Mouse (Mus musculus): ENCODE data around the gene Smim26.

The Smim26 gene

DNA sequence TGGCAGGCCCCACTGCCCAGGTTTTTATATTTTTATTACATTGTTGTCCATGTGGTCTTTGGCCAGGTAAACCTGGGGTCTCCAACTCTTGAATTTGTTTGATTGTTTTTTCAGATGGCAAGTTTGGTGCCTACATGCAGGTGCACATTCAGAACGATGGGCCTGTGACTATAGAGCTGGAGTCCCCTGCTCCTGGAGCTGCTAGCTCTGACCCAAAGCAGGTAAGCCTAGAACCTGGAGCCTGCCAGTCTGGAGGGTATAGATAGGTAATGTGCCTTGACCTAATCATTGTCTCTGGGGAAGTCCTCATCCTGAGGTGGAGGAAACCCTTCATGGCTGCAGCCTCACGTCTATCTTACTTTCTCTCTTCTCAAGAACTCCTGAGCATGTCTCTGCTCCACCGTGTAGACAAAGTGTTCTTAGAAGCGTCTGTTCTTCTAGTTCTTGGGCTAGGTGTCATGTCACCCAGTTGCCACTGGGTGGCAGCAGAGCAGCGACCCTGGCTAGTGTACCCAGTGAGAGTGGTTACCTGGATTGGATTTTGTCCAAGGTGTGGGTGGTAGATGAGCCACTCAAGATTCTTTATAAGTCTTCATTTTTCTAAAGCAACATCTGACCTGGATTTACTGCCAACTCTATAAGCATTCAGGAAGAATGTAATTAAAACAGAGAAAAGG lies 41.9 kb downstream of the Smim26 start:
- DNase-seq (ENCODE audit: low spot score in 2 of 2), result peak; percentile 25 to 35

- DNase-seq (ENCODE audit: low spot score in 2 of 2), result no peak
Observed at GRCm38 (mm10) chr2:144637204-144637603, 43.4 kb downstream of the Smim26 start.

DNA sequence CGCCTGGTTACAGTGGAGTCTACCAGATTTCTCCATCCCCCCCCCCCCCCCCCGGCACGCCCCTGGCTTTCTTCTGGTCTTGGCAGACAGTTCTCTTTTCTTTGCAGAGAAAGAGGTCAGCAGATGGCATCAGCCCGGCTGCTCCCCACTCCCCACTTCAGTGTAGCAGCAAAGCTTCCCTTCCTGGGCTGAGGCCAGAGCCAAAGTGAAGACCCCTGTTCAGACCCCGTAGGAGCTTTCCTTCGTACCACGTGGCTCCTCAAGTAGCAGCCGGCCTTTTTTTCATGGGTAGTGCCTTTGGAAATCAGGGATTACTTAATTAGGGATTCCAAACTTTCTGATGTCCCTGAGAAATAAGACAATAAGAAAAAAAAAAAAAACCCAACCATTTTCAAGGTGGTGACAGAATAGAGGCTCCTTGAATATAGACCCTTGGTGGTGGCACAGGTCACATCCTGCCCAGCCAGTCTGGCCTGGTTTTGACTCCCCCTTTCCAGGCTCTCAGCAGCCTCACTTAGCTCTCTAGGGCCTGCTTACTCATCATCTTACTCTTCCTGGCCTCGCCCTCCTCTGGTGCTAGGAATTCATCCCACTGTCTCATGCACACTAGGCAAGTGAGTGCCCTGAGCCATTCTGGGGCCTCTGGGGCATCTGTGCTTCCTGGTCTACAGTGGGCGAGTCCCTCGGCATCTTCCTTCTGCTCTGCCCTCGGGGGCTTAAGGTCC lies 44.0 kb downstream of the Smim26 start:
- no peak for DNase-seq (ENCODE audit: low spot score in 2 of 2)

DNA sequence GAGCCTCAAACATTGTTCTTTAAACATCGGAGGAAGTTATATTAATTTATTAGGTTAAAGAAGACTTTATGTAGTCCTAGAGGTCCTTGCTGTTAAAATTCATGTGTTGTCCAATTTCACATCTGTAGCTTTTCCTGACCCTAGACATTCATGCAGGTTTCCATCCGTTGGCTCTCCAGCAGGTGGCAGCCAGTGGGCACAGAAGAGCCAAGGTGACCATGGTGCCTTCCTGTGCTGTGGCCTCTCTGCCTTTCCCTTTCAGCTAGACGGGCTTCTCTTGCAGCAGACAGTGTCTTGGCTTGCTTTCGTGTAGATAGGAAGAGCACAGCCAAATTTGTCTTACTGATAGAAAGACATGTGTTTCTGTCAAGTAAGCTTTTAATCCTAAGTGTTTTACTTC lies 44.9 kb downstream of the Smim26 start:
- no peak for DNase-seq (ENCODE audit: low spot score in 2 of 2)

DNA sequence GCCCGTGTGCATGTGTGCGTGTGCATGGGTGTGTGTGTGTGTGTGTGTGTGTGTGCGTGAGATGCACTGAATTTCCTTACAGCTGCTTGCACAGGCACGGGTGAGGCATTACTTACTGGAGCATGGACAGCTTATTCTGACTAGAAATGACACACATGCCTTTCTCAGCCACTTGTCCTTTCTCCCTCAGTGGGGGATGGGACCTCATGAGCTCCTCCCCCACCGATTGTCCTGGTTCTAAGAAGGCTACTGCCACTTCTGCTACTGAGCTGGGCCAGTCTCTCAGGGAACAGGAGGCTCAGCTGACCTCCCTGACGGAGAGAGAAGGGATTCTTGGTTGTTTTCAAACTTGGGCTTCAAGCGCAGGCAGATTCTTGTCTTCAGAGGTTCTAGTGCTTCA lies 46.2 kb downstream of the Smim26 start:
- DNase-seq (ENCODE audit: low spot score in 2 of 2), result no peak

- no peak for DNase-seq (ENCODE audit: low spot score in 2 of 2)
Observed at GRCm38 (mm10) chr2:144641991-144642390, 48.1 kb downstream of the Smim26 start.

All from urinary bladder, adult 18-20 months (tissue).